Mouse (Mus musculus) testis, adult 2 months (tissue): Measurements from ENCODE around the gene Pmf1.
A peak's percentile ranks its signal among the peaks of the same experiment; 100 is the strongest.

Source experiments
- CTCF ChIP-seq: fragments of 200-500 bp; IDR thresholded peaks from 2 replicates; pipeline ENCODE4 v1.5.1; 2012; ENCODE audit warnings: low read depth, mild to moderate bottlenecking, inconsistent platforms, low read length, moderate library complexity; ENCODE audit not compliant: control insufficient read depth, insufficient read depth, insufficient replicate concordance
- POLR2A ChIP-seq: fragments of 200-500 bp; IDR thresholded peaks from 2 replicates; pipeline ENCODE4 v1.6.1; 2012; ENCODE audit warnings: low read depth, mild to moderate bottlenecking, inconsistent platforms, low read length, moderate library complexity; ENCODE audit not compliant: control insufficient read depth

DNA sequence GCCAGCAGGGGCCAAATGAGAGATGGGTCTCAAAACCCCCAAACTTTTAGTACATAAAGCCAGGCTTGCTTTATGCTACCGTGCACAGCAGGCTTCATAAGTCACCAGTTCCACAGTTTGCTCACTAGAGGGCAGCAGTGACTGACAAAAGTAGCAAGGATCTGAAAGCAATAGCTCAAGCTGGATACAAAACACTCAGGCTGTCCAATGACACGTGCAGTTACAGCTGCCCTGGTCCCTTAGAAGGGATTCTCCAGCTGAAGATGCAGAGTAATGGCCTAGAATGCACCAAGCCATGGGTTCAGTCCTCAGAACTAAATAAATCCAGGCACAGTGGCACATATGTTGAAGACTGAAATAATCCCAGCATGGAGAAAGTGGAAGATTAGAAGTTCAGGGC lies 3.0 kb downstream of the Pmf1 start:
- TF ChIP-seq CTCF (peak; percentile 41; the same call in 1 of the 2 replicates), POLR2A (no peak)
